Mouse (Mus musculus): ENCODE measurements around the gene Polr2l.

GRCm38 (mm10) chr7:141428701-141429100 lies 46.2 kb downstream of the Polr2l start:
- TF ChIP-seq CTCF (IDR thresholded peaks at IDR 0.05; ENCODE audit: insufficient read depth, low read depth, low read length) (no peak), POLR2A (IDR thresholded peaks at IDR 0.05; ENCODE audit: insufficient read depth, low read depth, low read length) (no peak)

Data from olfactory bulb, adult 2 months (tissue).